Mouse (Mus musculus) stomach, embryonic 14.5 days (tissue): ENCODE results near the gene Epb42. TPM values are rescaled to one million over a fixed set of nuclear protein-coding genes. Genes with fewer than 3 reads are reported as not detected.

Experiments used
- ATAC-seq: fragments of 200-750 bp; cut with Nextera tagmentation; 2 replicates; pipeline ENCODE4 v1.8.0; 2017; ENCODE audit warnings: low read depth, moderate TSS enrichment; ENCODE audit not compliant: insufficient number of reproducible peaks, insufficient read depth, low FRiP score
- H3K27ac ChIP-seq: fragments of 300-500 bp; sonication (generic); 2 replicates; pipeline ENCODE4 v1.5.1; 2014; ENCODE audit warnings: mild to moderate bottlenecking, low read length, moderate library complexity, mixed read lengths
- H3K27me3 ChIP-seq: fragments of 300-500 bp; sonication (generic); 2 replicates; pipeline ENCODE4 v1.6.1; 2014; ENCODE audit warnings: low read length, control low read depth, mixed read lengths; ENCODE audit not compliant: control insufficient read depth, insufficient read depth
- H3K36me3 ChIP-seq: fragments of 300-500 bp; sonication (generic); 2 replicates; pipeline ENCODE4 v1.6.1; 2014; ENCODE audit warnings: mild to moderate bottlenecking, control low read depth, low read length, moderate library complexity, mixed read lengths; ENCODE audit not compliant: control insufficient read depth, insufficient read depth
- H3K4me1 ChIP-seq: fragments of 300-500 bp; sonication (generic); 2 replicates; pipeline ENCODE4 v1.6.1; 2014; ENCODE audit warnings: low read length, control low read depth, mixed read lengths; ENCODE audit not compliant: control insufficient read depth, insufficient read depth
- H3K4me2 ChIP-seq: fragments of 300-500 bp; sonication (generic); replicated peaks from 2 replicates; pipeline ENCODE4 v1.6.1; 2014; ENCODE audit warnings: low read depth, low read length, control low read depth
- H3K4me3 ChIP-seq: fragments of 300-500 bp; sonication (generic); 2 replicates; pipeline ENCODE4 v1.5.1; 2014; ENCODE audit warnings: low read depth, low read length, control low read depth
- H3K9ac ChIP-seq: fragments of 300-500 bp; sonication (generic); replicated peaks from 2 replicates; pipeline ENCODE4 v1.6.1; 2014; ENCODE audit warnings: low read depth, mild to moderate bottlenecking, control low read depth, low read length, moderate library complexity, mixed read lengths
- H3K9me3 ChIP-seq: fragments of 300-500 bp; sonication (generic); 2 replicates; pipeline ENCODE4 v1.6.1; 2016; ENCODE audit warnings: low read depth, low read length, control low read depth; ENCODE audit not compliant: control insufficient read depth
- WGBS: fragments of 180-500 bp; shearing (Covaris S2); extraction: QIAGEN DNeasy Blood & Tissue Kit; methylation state at CpG from one replicate; pipeline ENCODE4 v1.1.7; 2014; 5-methylcytosine and 5-hydroxymethylcytosine counted together
- polyA plus RNA-seq: library from polyadenylated mRNA; unstranded; fragments of >200 nt; fragmentation: Nextera tagmentation; extraction: Ambion mirVana; gene quantifications from 2 replicates; pipeline ENCODE4 v1.2.1, GENCODE M21; 2014

Gene Epb42
- 1.0 and 1.3 TPM in 2 replicates for polyA plus RNA-seq

- H3K9me3 ChIP-seq, result no peaks in the 10 kb centered on the region
- no peaks in the 10 kb centered on the region for H3K36me3 ChIP-seq
- H3K27ac ChIP-seq, result no peak within 1 kb of the TSS
- peak; percentile 82; the same call in 1 of the 2 replicates for ATAC-seq
- H3K4me1 ChIP-seq, result no peaks in the 10 kb centered on the region
- no peak within 1 kb of the TSS for H3K4me3 ChIP-seq
- H3K4me2 ChIP-seq, result no peak within 1 kb of the TSS
- no peak within 1 kb of the TSS for H3K9ac ChIP-seq
- no peaks in the 10 kb centered on the region for H3K27me3 ChIP-seq
- 53% methylated on average over 5 of the region's 5 CpGs for WGBS
Observed at GRCm38 (mm10) chr2:121036733-121037341, at the start of gene Epb42. Gene Epb42, minus strand, starts transcription at chr2:121037072.

- H3K4me1 ChIP-seq, result no peaks in the 10 kb centered on the region
- no peaks in the 10 kb centered on the region for H3K9me3 ChIP-seq
- H3K27me3 ChIP-seq, result no peaks in the 10 kb centered on the region
- WGBS, result 39% methylated on average over 6 of the region's 6 CpGs
- H3K36me3 ChIP-seq, result no peaks in the 10 kb centered on the region
- H3K4me3 ChIP-seq, result no peak within 1 kb of the TSS
- H3K27ac ChIP-seq, result no peak within 1 kb of the TSS
- no peak for ATAC-seq
- no peak within 1 kb of the TSS for H3K4me2 ChIP-seq
- no peak within 1 kb of the TSS for H3K9ac ChIP-seq
Observed at GRCm38 (mm10) chr2:121085480-121086185, 48.8 kb upstream of the Epb42 start, which contains the start of gene Tgm5. Gene Tgm5, minus strand, starts transcription at chr2:121085841.

GRCm38 (mm10) chr2:121082626-121083025, 45.8 kb upstream of the Epb42 start:
- ATAC-seq, result no peak
- no peaks in the 10 kb centered on the region for H3K9me3 ChIP-seq
- H3K4me1 ChIP-seq, result no peaks in the 10 kb centered on the region
- no peaks in the 10 kb centered on the region for H3K36me3 ChIP-seq
- no peak overlapping the region for H3K4me3 ChIP-seq
- WGBS, result 74% methylated on average over 1 of the region's 1 CpGs
- H3K9ac ChIP-seq, result no peak overlapping the region
- no peak overlapping the region for H3K27ac ChIP-seq
- no peak overlapping the region for H3K4me2 ChIP-seq
- H3K27me3 ChIP-seq, result no peaks in the 10 kb centered on the region

- H3K9ac ChIP-seq, result no peak overlapping the region
- no peaks in the 10 kb centered on the region for H3K27me3 ChIP-seq
- no peak overlapping the region for H3K4me2 ChIP-seq
- H3K9me3 ChIP-seq, result no peaks in the 10 kb centered on the region
- H3K4me3 ChIP-seq, result no peak overlapping the region
- 81% methylated on average over 7 of the region's 7 CpGs for WGBS
- ATAC-seq, result no peak
- no peaks in the 10 kb centered on the region for H3K4me1 ChIP-seq
- H3K36me3 ChIP-seq, result no peaks in the 10 kb centered on the region
- no peak overlapping the region for H3K27ac ChIP-seq
Observed at GRCm38 (mm10) chr2:121074747-121075146, 37.9 kb upstream of the Epb42 start.

GRCm38 (mm10) chr2:121071871-121072270, 35.0 kb upstream of the Epb42 start:
- no peaks in the 10 kb centered on the region for H3K4me1 ChIP-seq
- no peak overlapping the region for H3K4me2 ChIP-seq
- WGBS, result 80% methylated on average over 6 of the region's 6 CpGs
- no peaks in the 10 kb centered on the region for H3K9me3 ChIP-seq
- no peak for ATAC-seq
- H3K36me3 ChIP-seq, result no peaks in the 10 kb centered on the region
- no peak overlapping the region for H3K4me3 ChIP-seq
- no peak overlapping the region for H3K27ac ChIP-seq
- H3K27me3 ChIP-seq, result no peaks in the 10 kb centered on the region
- no peak overlapping the region for H3K9ac ChIP-seq

GRCm38 (mm10) chr2:121069506-121069905, 32.6 kb upstream of the Epb42 start:
- no peaks in the 10 kb centered on the region for H3K27me3 ChIP-seq
- no peak overlapping the region for H3K9ac ChIP-seq
- H3K27ac ChIP-seq, result no peak overlapping the region
- 59% methylated on average over 6 of the region's 6 CpGs for WGBS
- no peaks in the 10 kb centered on the region for H3K9me3 ChIP-seq
- no peak for ATAC-seq
- H3K36me3 ChIP-seq, result no peaks in the 10 kb centered on the region
- H3K4me2 ChIP-seq, result no peak overlapping the region
- no peaks in the 10 kb centered on the region for H3K4me1 ChIP-seq
- H3K4me3 ChIP-seq, result no peak overlapping the region

- Histone ChIP-seq H3K9me3 (no peaks in the 10 kb centered on the region), H3K4me2 (no peak overlapping the region), H3K36me3 (no peaks in the 10 kb centered on the region), H3K4me1 (no peaks in the 10 kb centered on the region), H3K27me3 (no peaks in the 10 kb centered on the region), H3K9ac (0 out of 2 replicates have a peak overlapping the region, but pooled peaks have one; percentile 14), H3K27ac (no peak overlapping the region), H3K4me3 (no peak overlapping the region)
- WGBS, result 69% methylated on average over 4 of the region's 4 CpGs
- no peak for ATAC-seq
Observed at GRCm38 (mm10) chr2:121067116-121067515, 30.2 kb upstream of the Epb42 start.

- ATAC-seq, result no peak
- Histone ChIP-seq H3K36me3 (no peaks in the 10 kb centered on the region), H3K4me1 (no peaks in the 10 kb centered on the region), H3K4me3 (no peak overlapping the region), H3K9ac (no peak overlapping the region), H3K9me3 (peaks cover 5% of the 10 kb centered on the region; the same call in 1 of the 2 replicates), H3K4me2 (no peak overlapping the region), H3K27me3 (no peaks in the 10 kb centered on the region), H3K27ac (no peak overlapping the region)
- WGBS, result 44% methylated on average over 2 of the region's 2 CpGs
Observed at GRCm38 (mm10) chr2:121061315-121061714, 24.4 kb upstream of the Epb42 start.
